Mouse (Mus musculus): ENCODE results near the gene Myh8.
A peak's percentile ranks its signal among the peaks of the same experiment; 100 is the strongest.

Myh8 gene

DNA sequence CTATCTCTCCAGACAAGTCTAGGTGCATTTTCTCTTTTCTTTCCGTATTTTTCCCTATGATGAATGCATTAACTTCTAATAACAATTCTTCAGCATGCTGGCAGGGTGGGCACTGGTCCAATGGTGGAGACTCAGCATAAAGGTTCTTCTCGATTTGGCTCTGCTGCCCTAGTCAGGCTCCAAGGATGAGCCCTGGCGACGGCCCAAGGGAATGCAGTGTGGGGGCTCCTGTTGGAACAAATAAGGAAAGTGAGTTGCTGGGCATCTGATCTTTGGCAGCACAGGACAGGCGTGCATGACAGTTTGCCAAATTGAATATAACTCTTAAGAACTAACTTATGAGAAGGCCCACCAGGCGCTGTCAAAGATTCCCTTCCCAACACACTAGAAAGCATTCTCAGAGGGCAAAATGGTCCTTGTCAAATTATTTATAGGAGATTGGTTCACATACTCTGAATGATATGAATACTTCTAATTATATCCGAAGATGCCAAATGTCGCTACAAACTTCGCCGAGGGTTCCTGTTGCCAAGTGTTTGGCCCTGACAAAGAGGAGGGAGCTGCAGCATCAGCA lies at the start of gene Myh8:
TSS of gene Myh8 (plus strand) at position 524 of the 574 bp plus-strand sequence.
- DNase-seq: peak; percentile 9

DNA sequence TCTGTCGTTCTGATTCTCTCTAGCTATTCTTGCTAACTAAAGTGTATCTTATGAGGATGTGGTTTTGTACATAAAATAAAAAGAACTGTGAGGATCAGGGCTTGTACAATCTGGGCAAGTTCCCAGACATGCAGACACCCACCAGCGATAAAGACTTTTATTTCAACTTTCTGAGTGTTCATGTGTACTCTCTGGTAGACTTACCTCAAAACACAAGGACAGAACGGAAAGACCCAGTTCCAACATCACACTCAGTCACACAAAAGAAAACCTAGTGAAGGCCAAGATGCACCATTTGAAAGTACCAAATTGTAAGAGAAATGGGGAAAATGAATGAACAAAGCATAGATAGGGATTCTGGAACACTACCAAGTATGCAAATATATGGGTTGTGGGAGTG lies 48.2 kb upstream of the Myh8 start:
- no peak for DNase-seq

- no peak for DNase-seq
Observed at GRCm38 (mm10) chr11:67229166-67229565, 47.8 kb upstream of the Myh8 start.

- no peak for DNase-seq
Observed at GRCm38 (mm10) chr11:67229946-67230345, 47.0 kb upstream of the Myh8 start.

- DNase-seq: peak; percentile 23
Observed at GRCm38 (mm10) chr11:67235639-67236358, 41.1 kb upstream of the Myh8 start.

DNA sequence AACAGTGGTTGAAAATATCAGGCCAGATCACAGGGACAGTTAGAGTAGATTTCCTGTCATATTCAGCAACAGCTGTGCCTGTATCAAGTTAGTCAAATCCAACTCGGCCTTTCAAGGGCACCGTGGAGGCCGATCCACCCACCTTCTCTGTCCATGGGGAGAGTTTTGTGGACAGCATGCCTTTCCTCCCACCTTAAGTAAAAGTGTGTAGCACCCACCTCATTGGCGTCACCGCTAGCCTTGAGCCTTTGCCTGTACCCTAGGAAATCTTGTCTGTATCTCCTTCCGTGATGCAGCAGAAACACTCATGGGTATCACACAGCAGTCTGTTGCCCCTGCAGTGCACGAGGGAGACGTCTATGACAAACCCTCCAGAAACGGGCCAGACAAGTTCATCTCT lies 40.1 kb upstream of the Myh8 start:
- no peak for DNase-seq

GRCm38 (mm10) chr11:67237481-67238079 lies 39.3 kb upstream of the Myh8 start, which contains the start of gene Myh4:
Gene Myh4 (plus strand): TSS chr11:67238029.
- no peak for DNase-seq

- DNase-seq: no peak
Observed at GRCm38 (mm10) chr11:67241051-67241450, 35.9 kb upstream of the Myh8 start.

DNA sequence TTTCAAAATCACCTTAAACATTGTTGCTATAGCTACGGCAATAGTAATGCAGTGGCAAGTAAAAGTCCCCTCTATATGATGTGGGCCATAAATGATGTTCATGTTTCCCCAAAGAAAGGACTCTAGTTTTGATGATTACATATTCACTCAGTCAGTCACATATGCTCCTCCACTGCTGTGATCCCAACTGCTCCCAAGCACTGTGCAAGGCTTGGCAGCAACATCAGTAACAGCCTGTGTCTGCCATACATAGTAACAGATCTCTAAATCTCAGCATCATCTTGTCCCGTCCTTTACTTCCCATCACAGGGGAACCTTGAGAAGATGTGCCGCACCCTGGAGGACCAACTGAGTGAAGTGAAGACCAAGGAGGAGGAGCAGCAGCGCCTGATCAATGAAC lies 23.2 kb upstream of the Myh8 start:
- DNase-seq: no peak

- DNase-seq: no peak
Observed at GRCm38 (mm10) chr11:67257048-67257447, 19.9 kb upstream of the Myh8 start.

- no peak for DNase-seq
Observed at GRCm38 (mm10) chr11:67260956-67261355, 16.0 kb upstream of the Myh8 start.

DNA sequence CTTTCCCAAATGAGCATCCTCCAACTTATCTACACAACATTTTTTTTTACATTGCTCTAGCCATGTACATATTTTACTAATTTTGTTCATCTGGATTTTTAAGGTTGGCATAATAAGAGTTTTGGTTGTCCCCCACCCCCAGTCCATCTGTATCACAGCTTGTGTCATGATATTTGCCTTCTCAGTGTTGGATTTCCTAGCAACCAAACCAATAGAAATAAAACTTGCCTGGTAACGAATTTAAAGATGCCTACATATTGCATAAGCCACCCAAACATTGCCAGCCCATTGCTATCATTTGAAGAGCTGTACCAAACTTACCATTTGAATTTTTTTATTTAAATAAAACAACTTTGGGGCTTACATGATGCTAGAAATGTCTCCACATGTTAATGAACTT lies 16.5 kb downstream of the Myh8 start:
- no peak for DNase-seq

DNA sequence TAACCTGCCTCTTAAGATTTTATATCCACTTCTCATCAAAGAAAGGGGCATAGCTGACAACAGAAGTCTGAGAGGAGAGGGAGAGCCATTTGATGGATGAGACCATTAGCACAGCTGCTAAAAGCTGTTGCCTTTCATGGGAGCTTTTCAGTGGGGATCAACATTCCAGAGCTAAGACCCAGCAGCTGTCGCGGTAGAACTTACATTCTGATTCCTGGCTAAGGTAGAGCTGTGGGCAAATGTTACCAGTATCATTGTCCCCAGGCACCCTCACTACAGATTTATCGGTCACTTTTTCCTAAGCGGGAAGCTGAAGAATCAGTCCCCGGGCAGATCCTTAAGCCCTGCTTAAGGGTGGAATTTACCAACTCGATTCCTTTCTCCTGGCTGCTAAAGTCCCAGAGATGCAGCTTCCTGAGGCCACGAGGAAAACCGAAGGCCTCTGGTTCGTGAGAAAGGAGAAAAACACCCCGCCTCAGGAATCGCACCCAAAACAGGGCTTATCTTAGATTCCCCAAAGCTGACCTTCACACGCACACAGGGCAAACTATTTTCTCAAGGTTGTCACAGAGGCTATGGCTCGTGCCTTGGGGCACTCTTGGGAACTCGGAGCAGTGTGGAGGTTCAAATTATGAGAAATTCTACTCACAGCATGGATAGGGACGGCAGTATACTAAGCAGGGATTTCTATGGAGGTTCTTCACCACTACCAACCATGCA lies 37.0 kb downstream of the Myh8 start:
- no peak for DNase-seq

GRCm38 (mm10) chr11:67321358-67321757 lies 44.4 kb downstream of the Myh8 start, which contains the start of gene Myh13:
Gene Myh13 (plus strand): TSS chr11:67321658.
- DNase-seq: no peak

GRCm38 (mm10) chr11:67326536-67326935 lies 49.6 kb downstream of the Myh8 start:
- no peak for DNase-seq

GRCm38 (mm10) chr11:67344556-67344955 lies 67.6 kb downstream of the Myh8 start:
- no peak for DNase-seq

GRCm38 (mm10) chr11:67345186-67345855 lies 68.4 kb downstream of the Myh8 start:
- DNase-seq: no peak

DNA sequence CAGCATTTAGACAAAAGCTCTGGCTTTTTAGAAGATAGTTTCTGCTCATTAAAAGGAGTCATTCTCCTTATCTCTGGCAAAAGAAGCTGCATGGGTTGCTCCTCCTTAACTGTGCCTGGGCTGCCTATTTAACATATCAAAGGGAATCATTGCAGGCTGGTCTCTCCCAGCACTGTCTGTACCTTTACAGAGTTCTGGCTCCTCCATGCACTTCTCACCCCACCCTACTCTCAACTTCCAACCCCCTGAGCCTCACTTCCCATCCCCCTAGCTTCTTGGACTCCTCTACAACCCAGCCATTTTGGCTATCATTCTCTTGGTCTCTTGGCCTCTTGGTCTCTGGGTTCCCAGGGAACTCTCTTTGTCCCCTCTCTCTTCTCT lies 68.9 kb downstream of the Myh8 start:
- no peak for DNase-seq

GRCm38 (mm10) chr11:67350153-67350768 lies 73.3 kb downstream of the Myh8 start:
- DNase-seq: peak; percentile 69

- no peak for DNase-seq
Observed at GRCm38 (mm10) chr11:67353011-67353410, 76.1 kb downstream of the Myh8 start.

GRCm38 (mm10) chr11:67358031-67358430 lies 81.1 kb downstream of the Myh8 start:
- DNase-seq: no peak

Data from liver (tissue).